Mouse (Mus musculus) hindbrain, embryonic 13.5 days (tissue): ENCODE measurements around the gene Phf3. TPM values are rescaled to one million over a fixed set of nuclear protein-coding genes. Genes with fewer than 3 reads are reported as not detected.
"Not testable (repeated sequence)": the region's sequence is repeated elsewhere in the genome, so short reads cannot be mapped to it uniquely, and the experiment has no call there.

Experiments
- ATAC-seq: fragments of 200-750 bp; cut with Nextera tagmentation; 2 replicates; pipeline ENCODE4 v1.8.0; 2017; ENCODE audit warnings: moderate TSS enrichment; ENCODE audit not compliant: low FRiP score
- H3K27ac ChIP-seq: fragments of 300-500 bp; sonication (generic); 2 replicates; pipeline ENCODE4 v1.5.1; 2015; ENCODE audit warnings: inconsistent platforms, mild to moderate bottlenecking, moderate library complexity
- H3K27me3 ChIP-seq: fragments of 300-500 bp; sonication (generic); 2 replicates; pipeline ENCODE4 v1.6.1; 2015; ENCODE audit warnings: mild to moderate bottlenecking, inconsistent platforms
- H3K36me3 ChIP-seq: fragments of 300-500 bp; sonication (generic); 2 replicates; pipeline ENCODE4 v1.6.1; 2015; ENCODE audit warnings: mild to moderate bottlenecking, inconsistent platforms
- H3K4me1 ChIP-seq: fragments of 300-500 bp; sonication (generic); replicated peaks from 2 replicates; pipeline ENCODE4 v1.6.1; 2015; ENCODE audit warnings: inconsistent platforms
- H3K4me2 ChIP-seq: fragments of 300-500 bp; sonication (generic); 2 replicates; pipeline ENCODE4 v1.6.1; 2015; ENCODE audit warnings: inconsistent platforms, mild to moderate bottlenecking, moderate library complexity
- H3K4me3 ChIP-seq: fragments of 300-500 bp; sonication (generic); 2 replicates; pipeline ENCODE4 v1.5.1; 2015; ENCODE audit warnings: mild to moderate bottlenecking, inconsistent platforms
- H3K9ac ChIP-seq: fragments of 300-500 bp; sonication (generic); 2 replicates; pipeline ENCODE4 v1.6.1; 2015; ENCODE audit warnings: mild to moderate bottlenecking, inconsistent platforms
- H3K9me3 ChIP-seq: fragments of 300-500 bp; sonication (generic); 2 replicates; pipeline ENCODE4 v1.6.1; 2016; ENCODE audit warnings: inconsistent platforms
- WGBS: fragments of 180-500 bp; shearing (Covaris S2); methylation state at CpG from one replicate; pipeline ENCODE4 v1.1.7; 2015; 5-methylcytosine and 5-hydroxymethylcytosine counted together
- polyA plus RNA-seq: library from polyadenylated mRNA; unstranded; fragments of >200 nt; fragmentation: Nextera tagmentation; extraction: Ambion mirVana; gene quantifications from 2 replicates; pipeline ENCODE4 v1.2.1, GENCODE M21; 2015

The Phf3 gene
- polyA plus RNA-seq, 1 experiment from 2014 or later: 42.3 TPM

- Histone ChIP-seq H3K4me3 (no peak overlapping the region), H3K4me1 (peaks cover 2% of the 10 kb centered on the region; the same call in 1 of the 2 replicates), H3K27ac (no peak overlapping the region), H3K4me2 (no peak overlapping the region), H3K9me3 (no peaks in the 10 kb centered on the region), H3K9ac (no peak overlapping the region), H3K27me3 (no peaks in the 10 kb centered on the region), H3K36me3 (no peaks in the 10 kb centered on the region)
- no peak for ATAC-seq
- WGBS: 49% methylated on average over 6 of the region's 6 CpGs
Measured at GRCm38 (mm10) chr1:30780293-30780692, 93.4 kb downstream of the Phf3 start.

- no peaks in the 10 kb centered on the region for H3K9me3 ChIP-seq
- no peak overlapping the region for H3K27ac ChIP-seq
- no peaks in the 10 kb centered on the region for H3K36me3 ChIP-seq
- no peaks in the 10 kb centered on the region for H3K27me3 ChIP-seq
- peaks cover 2% of the 10 kb centered on the region; the same call in 1 of the 2 replicates for H3K4me1 ChIP-seq
- no peak for ATAC-seq
- H3K4me2 ChIP-seq: no peak overlapping the region
- no peak overlapping the region for H3K9ac ChIP-seq
- H3K4me3 ChIP-seq: no peak overlapping the region
- 89% methylated on average over 3 of the region's 3 CpGs for WGBS
Measured at GRCm38 (mm10) chr1:30779562-30779961, 94.2 kb downstream of the Phf3 start.

GRCm38 (mm10) chr1:30778374-30779005 is 95.2 kb downstream of the Phf3 start:
- WGBS: 23% methylated on average over 14 of the region's 14 CpGs

GRCm38 (mm10) chr1:30776196-30776595 is 97.5 kb downstream of the Phf3 start:
- no peaks in the 10 kb centered on the region for H3K9me3 ChIP-seq
- no peak overlapping the region for H3K4me3 ChIP-seq
- H3K4me1 ChIP-seq: peaks cover 2% of the 10 kb centered on the region; the same call in 1 of the 2 replicates
- H3K36me3 ChIP-seq: no peaks in the 10 kb centered on the region
- no peak overlapping the region for H3K4me2 ChIP-seq
- ATAC-seq: no peak
- WGBS: 67% methylated on average over 2 of the region's 2 CpGs
- no peaks in the 10 kb centered on the region for H3K27me3 ChIP-seq
- no peak overlapping the region for H3K9ac ChIP-seq
- H3K27ac ChIP-seq: no peak overlapping the region

More at GRCm38 (mm10) chr1:30778374-30779005, 95.2 kb downstream of the Phf3 start:
- Histone ChIP-seq H3K4me3 (0 out of 2 replicates have a peak overlapping the region, but pooled peaks have one; percentile 7), H3K9me3 (no peaks in the 10 kb centered on the region), H3K27me3 (no peaks in the 10 kb centered on the region), H3K36me3 (no peaks in the 10 kb centered on the region), H3K9ac (no peak overlapping the region), H3K4me1 (peaks cover 2% of the 10 kb centered on the region; the same call in 1 of the 2 replicates), H3K4me2 (peak overlapping the region; percentile 34), H3K27ac (no peak overlapping the region)
- ATAC-seq: no peak

- WGBS: 87% methylated on average over 6 of the region's 6 CpGs
Measured at GRCm38 (mm10) chr1:30773662-30774061, 100.1 kb downstream of the Phf3 start.

GRCm38 (mm10) chr1:30772851-30773250 is 100.9 kb downstream of the Phf3 start:
- Histone ChIP-seq H3K9me3 (no peaks in the 10 kb centered on the region), H3K4me1 (no peaks in the 10 kb centered on the region), H3K27me3 (no peaks in the 10 kb centered on the region), H3K4me3 (no peak overlapping the region), H3K4me2 (no peak overlapping the region), H3K36me3 (no peaks in the 10 kb centered on the region), H3K9ac (no peak overlapping the region), H3K27ac (no peak overlapping the region)
- ATAC-seq: no peak
- WGBS: 82% methylated on average over 7 of the region's 7 CpGs

More at GRCm38 (mm10) chr1:30773662-30774061, 100.1 kb downstream of the Phf3 start:
- ATAC-seq: no peak
- H3K4me3 ChIP-seq: no peak overlapping the region
- H3K27ac ChIP-seq: no peak overlapping the region
- H3K4me1 ChIP-seq: peaks cover 2% of the 10 kb centered on the region; the same call in 1 of the 2 replicates
- no peak overlapping the region for H3K9ac ChIP-seq
- no peaks in the 10 kb centered on the region for H3K27me3 ChIP-seq
- H3K36me3 ChIP-seq: no peaks in the 10 kb centered on the region
- no peak overlapping the region for H3K4me2 ChIP-seq
- H3K9me3 ChIP-seq: no peaks in the 10 kb centered on the region

GRCm38 (mm10) chr1:30771772-30772171 is 101.9 kb downstream of the Phf3 start:
- H3K9ac ChIP-seq: no peak overlapping the region
- H3K9me3 ChIP-seq: no peaks in the 10 kb centered on the region
- H3K4me2 ChIP-seq: no peak overlapping the region
- no peaks in the 10 kb centered on the region for H3K4me1 ChIP-seq
- no peak for ATAC-seq
- H3K27ac ChIP-seq: no peak overlapping the region
- H3K36me3 ChIP-seq: no peaks in the 10 kb centered on the region
- 71% methylated on average over 6 of the region's 6 CpGs for WGBS
- no peak overlapping the region for H3K4me3 ChIP-seq
- H3K27me3 ChIP-seq: no peaks in the 10 kb centered on the region

GRCm38 (mm10) chr1:30770599-30770998 is 103.1 kb downstream of the Phf3 start:
- H3K4me3 ChIP-seq, H3K9me3 ChIP-seq, H3K9ac ChIP-seq, H3K36me3 ChIP-seq, H3K27me3 ChIP-seq, ATAC-seq, H3K4me1 ChIP-seq, H3K27ac ChIP-seq, H3K4me2 ChIP-seq: not testable (repeated sequence)
- 92% methylated on average over 14 of the region's 16 CpGs for WGBS

- ATAC-seq: no peak
- H3K4me3 ChIP-seq: no peak overlapping the region
- H3K9me3 ChIP-seq: no peaks in the 10 kb centered on the region
- no peak overlapping the region for H3K9ac ChIP-seq
- H3K27me3 ChIP-seq: no peaks in the 10 kb centered on the region
- no peaks in the 10 kb centered on the region for H3K36me3 ChIP-seq
- no peak overlapping the region for H3K27ac ChIP-seq
- peaks cover 3% of the 10 kb centered on the region; the same call in 1 of the 2 replicates for H3K4me1 ChIP-seq
- H3K4me2 ChIP-seq: no peak overlapping the region
Measured at GRCm38 (mm10) chr1:30756794-30757193, 116.9 kb downstream of the Phf3 start.

- H3K4me2 ChIP-seq: no peak overlapping the region
- no peak overlapping the region for H3K9ac ChIP-seq
- H3K4me1 ChIP-seq: peaks cover 9% of the 10 kb centered on the region
- ATAC-seq: no peak
- H3K9me3 ChIP-seq: no peaks in the 10 kb centered on the region
- H3K27me3 ChIP-seq: no peaks in the 10 kb centered on the region
- H3K4me3 ChIP-seq: no peak overlapping the region
- WGBS: 84% methylated on average over 3 of the region's 3 CpGs
- no peak overlapping the region for H3K27ac ChIP-seq
- H3K36me3 ChIP-seq: no peaks in the 10 kb centered on the region
Measured at GRCm38 (mm10) chr1:30755453-30756224, 118.1 kb downstream of the Phf3 start.
